Mouse (Mus musculus): Measurements from ENCODE around the gene Prss3. TPM values are rescaled to one million over a fixed set of nuclear protein-coding genes. Genes with fewer than 3 reads are reported as not detected.
"Not testable (repeated sequence)": the region's sequence is repeated elsewhere in the genome, so short reads cannot be mapped to it uniquely, and the experiment has no call there.

Prss3 gene
- not detected in 2 replicates for polyA plus RNA-seq (2012; ENCODE audit: insufficient read depth, insufficient read length, missing spikeins)

GRCm38 (mm10) chr6:41377578-41377977 is at the start of gene Prss3:
Gene Prss3, minus strand, starts transcription at chr6:41377678.
- H3K4me3 ChIP-seq (ENCODE audit: insufficient read depth, low read depth, low read length); H3K27ac ChIP-seq (replicated peaks; ENCODE audit: low read depth, low read length); H3K4me1 ChIP-seq (ENCODE audit: control insufficient read depth, insufficient read depth, insufficient read length, low read length): not testable (repeated sequence)

- not testable (repeated sequence) for H3K4me1 ChIP-seq (ENCODE audit: control insufficient read depth, insufficient read depth, insufficient read length, low read length); H3K27ac ChIP-seq (replicated peaks; ENCODE audit: low read depth, low read length); H3K4me3 ChIP-seq (ENCODE audit: insufficient read depth, low read depth, low read length)
Observed at GRCm38 (mm10) chr6:41392056-41392455, 14.6 kb upstream of the Prss3 start, which contains the start of gene Gm5771. Gene Gm5771, plus strand, starts transcription at chr6:41392356.

GRCm38 (mm10) chr6:41391640-41392039 is 14.2 kb upstream of the Prss3 start:
- H3K4me3 ChIP-seq (ENCODE audit: insufficient read depth, low read depth, low read length); H3K4me1 ChIP-seq (ENCODE audit: control insufficient read depth, insufficient read depth, insufficient read length, low read length); H3K27ac ChIP-seq (replicated peaks; ENCODE audit: low read depth, low read length): not testable (repeated sequence)

GRCm38 (mm10) chr6:41386781-41387180 is 9.3 kb upstream of the Prss3 start:
- no peak overlapping the region for H3K4me3 ChIP-seq (ENCODE audit: insufficient read depth, low read depth, low read length)
- H3K27ac ChIP-seq (replicated peaks; ENCODE audit: low read depth, low read length), result no peak overlapping the region
- H3K4me1 ChIP-seq (ENCODE audit: control insufficient read depth, insufficient read depth, insufficient read length, low read length), result no peaks in the 10 kb centered on the region

GRCm38 (mm10) chr6:41373772-41374171 is 3.7 kb downstream of the Prss3 start:
- H3K4me3 ChIP-seq (ENCODE audit: insufficient read depth, low read depth, low read length); H3K4me1 ChIP-seq (ENCODE audit: control insufficient read depth, insufficient read depth, insufficient read length, low read length); H3K27ac ChIP-seq (replicated peaks; ENCODE audit: low read depth, low read length): not testable (repeated sequence)

- H3K27ac ChIP-seq (replicated peaks; ENCODE audit: low read depth, low read length), result no peak within 1 kb of the TSS
- no peaks in the 10 kb centered on the region for H3K4me1 ChIP-seq (ENCODE audit: control insufficient read depth, insufficient read depth, insufficient read length, low read length)
- H3K4me3 ChIP-seq (ENCODE audit: insufficient read depth, low read depth, low read length), result no peak within 1 kb of the TSS
Observed at GRCm38 (mm10) chr6:41353932-41354331, 23.5 kb downstream of the Prss3 start, which contains the start of gene Try10. Gene Try10, plus strand, starts transcription at chr6:41354105.

Other genes with a start within 250 kb of the Prss3 start
- gene Try4, start 75.4 kb downstream of the Prss3 start, polyA plus RNA-seq (2012; ENCODE audit: insufficient read depth, insufficient read length, missing spikeins), result not detected in 2 replicates
- gene Try5, start 60.8 kb downstream of the Prss3 start, polyA plus RNA-seq (2012; ENCODE audit: insufficient read depth, insufficient read length, missing spikeins), result not detected in 2 replicates
- not detected in 2 replicates for gene Try10, start 23.6 kb downstream of the Prss3 start, polyA plus RNA-seq (2012; ENCODE audit: insufficient read depth, insufficient read length, missing spikeins)
- gene Gm5771, start 14.7 kb upstream of the Prss3 start, polyA plus RNA-seq (2012; ENCODE audit: insufficient read depth, insufficient read length, missing spikeins), result not detected in 2 replicates
- not detected in 2 replicates for gene Gm10334, start 68.5 kb upstream of the Prss3 start, polyA plus RNA-seq (2012; ENCODE audit: insufficient read depth, insufficient read length, missing spikeins)
- not detected in 2 replicates for gene Prss1, start 81.3 kb upstream of the Prss3 start, polyA plus RNA-seq (2012; ENCODE audit: insufficient read depth, insufficient read length, missing spikeins)
- not detected in 2 replicates for gene Prss2, start 144.1 kb upstream of the Prss3 start, polyA plus RNA-seq (2012; ENCODE audit: insufficient read depth, insufficient read length, missing spikeins)
- gene Ephb6, start 227.8 kb upstream of the Prss3 start, polyA plus RNA-seq (2012; ENCODE audit: insufficient read depth, insufficient read length, missing spikeins), result 1.8 and 3.1 TPM in 2 replicates